Mouse (Mus musculus) cortical plate, adult 2 months (tissue): ENCODE results near the gene Zfhx3.

ENCODE experiments used
- CTCF ChIP-seq: fragments of 200-500 bp; IDR thresholded peaks from 2 replicates; pipeline ENCODE4 v1.5.1; 2011; ENCODE audit warnings: mild to moderate bottlenecking, control low read depth, low read length; ENCODE audit not compliant: insufficient read depth; ENCODE audit errors: extremely low read depth
- POLR2A ChIP-seq: fragments of 200-500 bp; IDR thresholded peaks from 2 replicates; pipeline ENCODE4 v1.6.1; 2011; ENCODE audit warnings: mild to moderate bottlenecking, low read length, control low read depth; ENCODE audit not compliant: insufficient read depth; ENCODE audit errors: extremely low read depth

GRCm38 (mm10) chr8:108819826-108820225 lies 877.4 kb downstream of the Zfhx3 start:
- no peak for TF ChIP-seq POLR2A
- TF ChIP-seq CTCF: no peak
